Mouse (Mus musculus) kidney, adult 2 months (tissue): ENCODE data around the gene Hrasls5.

ENCODE experiments used
- CTCF ChIP-seq: fragments of 200-500 bp; conservative IDR thresholded peaks from 2 replicates; pipeline ENCODE4 v1.5.1; 2011; ENCODE audit warnings: low read depth, mild to moderate bottlenecking, control low read depth, low read length, moderate library complexity, mixed read lengths; ENCODE audit not compliant: insufficient read depth, insufficient read length
- POLR2A ChIP-seq: fragments of 200-500 bp; IDR thresholded peaks from one replicate; pipeline ENCODE4 v1.6.1; 2011; ENCODE audit warnings: low read depth, low read length, control low read depth

DNA sequence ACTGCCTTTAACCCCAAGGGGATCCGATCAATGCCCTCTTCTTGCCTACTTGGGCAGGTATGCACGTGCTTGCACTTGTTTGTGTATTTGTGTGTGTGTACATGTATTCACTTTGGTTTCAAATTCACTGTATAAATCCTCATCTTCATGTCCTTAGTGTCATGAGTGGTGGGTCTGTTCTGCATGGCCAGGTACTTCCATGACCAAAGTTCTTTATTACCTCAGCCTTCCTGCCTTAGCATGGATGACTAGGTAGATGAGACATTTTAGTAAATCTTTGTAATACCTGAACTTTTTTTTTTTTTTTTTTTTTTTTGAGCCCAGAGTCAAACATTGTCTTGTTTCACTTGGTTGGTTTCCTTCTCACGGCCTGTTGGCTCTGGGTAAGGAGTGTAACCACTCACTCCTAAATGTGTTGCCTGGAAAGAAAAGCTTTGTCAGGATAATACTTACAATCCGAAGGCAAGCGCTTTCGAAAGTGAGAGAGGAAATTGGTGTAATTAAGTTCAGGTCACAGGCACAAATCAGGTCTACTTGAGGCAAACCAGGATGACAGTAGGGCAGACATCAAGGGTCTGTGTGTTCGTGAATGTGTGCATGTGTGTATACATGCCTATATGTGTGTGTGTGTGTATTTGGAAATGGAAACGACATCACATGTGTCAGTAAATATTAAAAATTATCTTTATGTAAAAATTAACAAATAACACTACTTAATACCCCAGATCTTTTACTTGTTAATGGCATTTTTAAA, 36.7 kb downstream of the Hrasls5 start:
- TF ChIP-seq CTCF = no peak
- TF ChIP-seq POLR2A = no peak
